Mouse (Mus musculus): ENCODE measurements at regions not wholly inside any gene's neighbourhood (a gene's known extent, or its start where the extent isn't known, plus 50 kb on each side); places are given as distances from the start of the nearest gene placed in this dataset.

DNA sequence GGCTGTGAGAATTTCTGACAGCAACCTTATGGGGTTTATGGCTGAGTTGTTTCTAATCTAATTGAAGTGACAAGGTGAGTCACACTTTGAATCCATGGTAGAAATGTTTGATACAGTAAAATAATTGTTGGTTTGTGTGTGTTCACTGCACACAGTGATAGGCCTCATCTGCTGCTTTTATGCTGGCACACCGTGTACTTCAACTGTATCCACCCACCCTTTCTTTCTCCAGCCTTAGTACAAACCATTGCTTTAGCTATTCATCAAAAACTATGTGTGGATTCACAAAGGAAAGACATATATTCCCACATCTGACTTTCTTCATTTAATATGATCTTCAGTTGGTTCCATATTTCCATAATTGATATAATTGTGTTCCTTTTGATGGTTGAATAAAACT is 297.7 kb upstream of the BB014433 start:
- TF ChIP-seq POLR2A (IDR thresholded peaks at IDR 0.05; ENCODE audit: low read depth, low read length) = no peak
- no peak for TF ChIP-seq CTCF (IDR thresholded peaks at IDR 0.05; ENCODE audit: extremely low read depth, insufficient read depth, insufficient read length, insufficient replicate concordance)

Data from spleen, adult 2 months (tissue).